Mouse (Mus musculus) heart, embryonic 15.5 days (tissue): ENCODE results near the gene Pcare. TPM values are rescaled to one million over a fixed set of nuclear protein-coding genes. Genes with fewer than 3 reads are reported as not detected.
"Not testable (repeated sequence)": the region's sequence is repeated elsewhere in the genome, so short reads cannot be mapped to it uniquely, and the experiment has no call there.

ENCODE experiments used
- ATAC-seq: fragments of 200-750 bp; cut with Nextera tagmentation; replicated peaks from 2 replicates; pipeline ENCODE4 v1.8.0; 2017; ENCODE audit warnings: low read depth, moderate TSS enrichment; ENCODE audit not compliant: insufficient number of reproducible peaks, insufficient read depth, low FRiP score
- H3K27ac ChIP-seq: fragments of 300-500 bp; sonication (generic); 2 replicates; pipeline ENCODE4 v1.5.1; 2015; ENCODE audit warnings: mild to moderate bottlenecking, inconsistent platforms
- H3K27me3 ChIP-seq: fragments of 300-500 bp; sonication (generic); 2 replicates; pipeline ENCODE4 v1.6.1; 2015; ENCODE audit warnings: inconsistent platforms
- H3K36me3 ChIP-seq: fragments of 300-500 bp; sonication (generic); 2 replicates; pipeline ENCODE4 v1.6.1; 2015; ENCODE audit warnings: mild to moderate bottlenecking, inconsistent platforms
- H3K4me1 ChIP-seq: fragments of 300-500 bp; sonication (generic); replicated peaks from 2 replicates; pipeline ENCODE4 v1.6.1; 2015; ENCODE audit warnings: inconsistent platforms
- H3K4me2 ChIP-seq: fragments of 300-500 bp; sonication (generic); 2 replicates; pipeline ENCODE4 v1.6.1; 2015; ENCODE audit warnings: inconsistent platforms, mild to moderate bottlenecking, moderate library complexity
- H3K4me3 ChIP-seq: fragments of 300-500 bp; sonication (generic); 2 replicates; pipeline ENCODE4 v1.5.1; 2015; ENCODE audit warnings: mild to moderate bottlenecking, inconsistent platforms
- H3K9ac ChIP-seq: fragments of 300-500 bp; sonication (generic); 2 replicates; pipeline ENCODE4 v1.6.1; 2015; ENCODE audit warnings: mild to moderate bottlenecking, inconsistent platforms
- H3K9me3 ChIP-seq: fragments of 300-500 bp; sonication (generic); replicated peaks from 2 replicates; pipeline ENCODE4 v1.6.1; 2016; ENCODE audit warnings: inconsistent platforms
- whole genome bisulfite sequencing: fragments of 180-500 bp; shearing (Covaris S2); methylation state at CpG from one replicate; pipeline ENCODE4 v1.1.7; 2015; ENCODE audit warnings: mixed read lengths; 5-methylcytosine and 5-hydroxymethylcytosine counted together
- polyA plus RNA-seq: library from polyadenylated mRNA; unstranded; fragments of >200 nt; fragmentation: Nextera tagmentation; extraction: Ambion mirVana; gene quantifications from 2 replicates; pipeline ENCODE4 v1.2.1, GENCODE M21; 2015

The Pcare gene
- polyA plus RNA-seq, 1 experiment from 2014 or later, result 0.03 TPM

DNA sequence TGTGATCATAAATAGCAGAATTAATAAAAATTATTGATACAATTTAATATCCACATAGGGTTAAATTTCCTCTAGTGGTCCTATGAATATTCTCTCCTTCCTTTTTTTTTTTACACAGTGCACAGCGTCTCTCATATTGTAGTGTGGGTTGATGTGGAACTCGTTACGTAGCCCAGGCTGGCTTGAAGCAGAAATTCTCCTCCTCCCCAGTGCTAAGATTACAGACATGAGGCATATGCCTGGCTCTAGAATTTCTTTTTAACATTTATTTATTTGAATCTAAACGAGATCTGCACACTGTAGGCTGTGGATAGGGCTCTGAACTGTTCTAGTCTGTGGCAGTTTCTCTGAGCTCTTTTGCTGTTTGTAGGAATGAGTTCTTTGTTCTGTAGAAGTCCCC lies 22.6 kb upstream of the Pcare start:
- no peaks in the 10 kb centered on the region for H3K27me3 ChIP-seq
- WGBS, result 71% methylated on average over 4 of the region's 4 CpGs
- no peak overlapping the region for H3K4me2 ChIP-seq
- H3K27ac ChIP-seq, result no peak overlapping the region
- H3K4me3 ChIP-seq, result no peak overlapping the region
- H3K4me1 ChIP-seq, result no peaks in the 10 kb centered on the region
- no peak overlapping the region for H3K9ac ChIP-seq
- H3K9me3 ChIP-seq, result 0 out of 2 replicates have a peak, but pooled peaks cover 3% of the 10 kb centered on the region
- H3K36me3 ChIP-seq, result no peaks in the 10 kb centered on the region
- ATAC-seq, result no peak

- no peak overlapping the region for H3K4me2 ChIP-seq
- no peak overlapping the region for H3K4me3 ChIP-seq
- 0 out of 2 replicates have a peak, but pooled peaks cover 3% of the 10 kb centered on the region for H3K9me3 ChIP-seq
- no peaks in the 10 kb centered on the region for H3K4me1 ChIP-seq
- no peak overlapping the region for H3K9ac ChIP-seq
- H3K27me3 ChIP-seq, result no peaks in the 10 kb centered on the region
- no peaks in the 10 kb centered on the region for H3K36me3 ChIP-seq
- 66% methylated on average over 4 of the region's 4 CpGs for WGBS
- no peak for ATAC-seq
- H3K27ac ChIP-seq, result no peak overlapping the region
Measured at GRCm38 (mm10) chr17:71774173-71774572, 21.5 kb upstream of the Pcare start.

- no peak for ATAC-seq
- no peaks in the 10 kb centered on the region for H3K36me3 ChIP-seq
- H3K4me1 ChIP-seq, result no peaks in the 10 kb centered on the region
- H3K9ac ChIP-seq, result no peak overlapping the region
- no peak overlapping the region for H3K4me2 ChIP-seq
- H3K4me3 ChIP-seq, result no peak overlapping the region
- no peaks in the 10 kb centered on the region for H3K9me3 ChIP-seq
- no peaks in the 10 kb centered on the region for H3K27me3 ChIP-seq
- WGBS, result 83% methylated on average over 3 of the region's 3 CpGs
- no peak overlapping the region for H3K27ac ChIP-seq
Measured at GRCm38 (mm10) chr17:71770696-71771095, 18.0 kb upstream of the Pcare start.

- ATAC-seq, result no peak
- Histone ChIP-seq H3K4me3 (no peak overlapping the region), H3K9me3 (no peaks in the 10 kb centered on the region), H3K27me3 (no peaks in the 10 kb centered on the region), H3K36me3 (no peaks in the 10 kb centered on the region), H3K27ac (no peak overlapping the region), H3K4me2 (no peak overlapping the region), H3K4me1 (no peaks in the 10 kb centered on the region), H3K9ac (no peak overlapping the region)
- 58% methylated on average over 6 of the region's 6 CpGs for WGBS
Measured at GRCm38 (mm10) chr17:71769564-71769963, 16.9 kb upstream of the Pcare start.

- not testable (repeated sequence) for H3K4me3 ChIP-seq, H3K9me3 ChIP-seq, H3K27ac ChIP-seq, H3K9ac ChIP-seq, H3K4me2 ChIP-seq, H3K4me1 ChIP-seq, ATAC-seq, H3K36me3 ChIP-seq, H3K27me3 ChIP-seq
- 73% methylated on average over 1 of the region's 1 CpGs for WGBS
Measured at GRCm38 (mm10) chr17:71768173-71768572, 15.5 kb upstream of the Pcare start, which contains the start of gene Clip4. Gene Clip4, plus strand, starts transcription at chr17:71768473.

GRCm38 (mm10) chr17:71760536-71760935 lies 7.8 kb upstream of the Pcare start:
- ATAC-seq, result no peak
- 75% methylated on average over 7 of the region's 7 CpGs for whole genome bisulfite sequencing
- no peak overlapping the region for H3K9ac ChIP-seq

GRCm38 (mm10) chr17:71749616-71750168 lies 3.0 kb downstream of the Pcare start:
- 79% methylated on average over 9 of the region's 9 CpGs for WGBS
- no peak overlapping the region for H3K4me3 ChIP-seq
- H3K27me3 ChIP-seq, result no peaks in the 10 kb centered on the region
- peaks cover 2% of the 10 kb centered on the region; the same call in 1 of the 2 replicates for H3K4me1 ChIP-seq
- ATAC-seq, result no peak
- no peak overlapping the region for H3K27ac ChIP-seq
- H3K9me3 ChIP-seq, result no peaks in the 10 kb centered on the region
- no peak overlapping the region for H3K9ac ChIP-seq
- H3K36me3 ChIP-seq, result no peaks in the 10 kb centered on the region
- no peak overlapping the region for H3K4me2 ChIP-seq

More at GRCm38 (mm10) chr17:71760536-71760935, 7.8 kb upstream of the Pcare start:
- Histone ChIP-seq H3K27me3 (no peaks in the 10 kb centered on the region), H3K4me1 (no peaks in the 10 kb centered on the region), H3K9me3 (no peaks in the 10 kb centered on the region), H3K27ac (no peak overlapping the region), H3K4me3 (no peak overlapping the region), H3K36me3 (no peaks in the 10 kb centered on the region), H3K4me2 (no peak overlapping the region)

DNA sequence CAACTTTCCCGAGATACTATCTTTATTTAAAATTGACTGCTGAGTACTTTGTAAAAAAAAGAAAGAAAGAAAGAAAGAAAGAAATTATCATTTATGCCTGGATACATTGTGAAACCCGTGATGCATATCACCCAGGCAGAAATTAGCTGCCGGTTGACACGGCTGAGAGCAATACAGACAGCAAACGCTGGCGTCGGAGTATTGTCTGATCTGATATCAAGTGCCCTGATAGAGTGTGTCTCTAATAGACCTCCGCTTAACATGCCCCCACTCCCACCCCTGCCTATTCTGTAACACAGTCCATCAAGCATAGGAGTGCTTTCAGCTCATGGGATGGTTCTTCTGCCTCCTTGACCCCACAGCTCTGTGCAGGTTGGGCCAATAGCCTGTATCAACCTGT lies 5.1 kb downstream of the Pcare start:
- H3K4me3 ChIP-seq, result no peak overlapping the region

DNA sequence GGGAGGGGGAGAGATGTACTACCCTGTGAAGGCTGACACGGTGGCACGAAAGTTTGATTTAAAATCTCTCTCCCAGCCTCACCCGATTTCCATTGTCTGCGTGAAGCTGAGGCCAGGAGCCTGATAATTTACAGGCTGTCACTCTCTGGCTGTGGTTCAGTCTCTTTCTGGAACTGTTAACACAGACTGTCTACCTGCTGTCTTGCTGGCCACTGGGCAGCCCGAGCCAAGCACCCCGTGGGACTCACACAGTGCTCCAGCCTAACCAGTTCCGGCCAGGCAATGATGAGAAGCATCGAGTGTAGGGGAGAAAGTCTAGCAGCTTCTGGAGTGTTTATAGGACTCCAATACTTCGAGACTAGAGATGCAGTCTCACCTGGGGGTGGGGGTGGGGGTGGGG lies 6.6 kb downstream of the Pcare start:
- ATAC-seq, result no peak
- Histone ChIP-seq H3K4me1 (peaks cover 8% of the 10 kb centered on the region; the same call in 1 of the 2 replicates), H3K27me3 (no peaks in the 10 kb centered on the region), H3K4me3 (no peak overlapping the region), H3K36me3 (no peaks in the 10 kb centered on the region), H3K27ac (no peak overlapping the region), H3K9ac (no peak overlapping the region), H3K9me3 (no peaks in the 10 kb centered on the region), H3K4me2 (no peak overlapping the region)
- 80% methylated on average over 9 of the region's 9 CpGs for WGBS

More for the DNA sequence above, 5.1 kb downstream of the Pcare start:
- H3K4me2 ChIP-seq, result no peak overlapping the region
- no peak overlapping the region for H3K9ac ChIP-seq
- no peaks in the 10 kb centered on the region for H3K9me3 ChIP-seq
- H3K27me3 ChIP-seq, result no peaks in the 10 kb centered on the region
- no peak for ATAC-seq
- 71% methylated on average over 8 of the region's 8 CpGs for WGBS
- H3K4me1 ChIP-seq, result peaks cover 8% of the 10 kb centered on the region; the same call in 1 of the 2 replicates
- H3K36me3 ChIP-seq, result no peaks in the 10 kb centered on the region
- H3K27ac ChIP-seq, result no peak overlapping the region

DNA sequence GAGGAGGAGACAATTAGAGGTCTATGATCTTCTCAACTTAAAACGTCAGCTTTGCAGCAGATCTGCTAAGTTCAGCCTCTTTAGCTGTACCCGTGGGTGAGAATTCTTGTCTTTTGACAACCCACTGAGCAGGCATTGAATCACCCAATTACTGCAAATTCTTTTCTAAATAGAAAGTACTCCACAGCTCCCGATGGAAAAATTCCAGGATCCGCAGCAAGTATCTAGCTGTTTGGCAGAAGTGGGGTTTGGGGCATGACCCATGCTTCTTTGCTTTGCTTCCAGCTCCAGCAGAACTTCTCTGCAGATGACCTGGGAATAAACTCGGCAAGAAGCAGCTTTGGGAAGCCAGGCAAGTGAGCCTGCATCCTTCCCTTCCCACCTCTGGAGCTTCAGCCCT lies 9.8 kb downstream of the Pcare start:
- no peak for ATAC-seq
- Histone ChIP-seq H3K4me1 (peaks cover 6% of the 10 kb centered on the region; the same call in 1 of the 2 replicates), H3K27me3 (no peaks in the 10 kb centered on the region), H3K36me3 (no peaks in the 10 kb centered on the region), H3K9ac (no peak overlapping the region), H3K4me2 (no peak overlapping the region), H3K9me3 (no peaks in the 10 kb centered on the region), H3K27ac (no peak overlapping the region), H3K4me3 (no peak overlapping the region)
- 31% methylated on average over 5 of the region's 5 CpGs for WGBS

DNA sequence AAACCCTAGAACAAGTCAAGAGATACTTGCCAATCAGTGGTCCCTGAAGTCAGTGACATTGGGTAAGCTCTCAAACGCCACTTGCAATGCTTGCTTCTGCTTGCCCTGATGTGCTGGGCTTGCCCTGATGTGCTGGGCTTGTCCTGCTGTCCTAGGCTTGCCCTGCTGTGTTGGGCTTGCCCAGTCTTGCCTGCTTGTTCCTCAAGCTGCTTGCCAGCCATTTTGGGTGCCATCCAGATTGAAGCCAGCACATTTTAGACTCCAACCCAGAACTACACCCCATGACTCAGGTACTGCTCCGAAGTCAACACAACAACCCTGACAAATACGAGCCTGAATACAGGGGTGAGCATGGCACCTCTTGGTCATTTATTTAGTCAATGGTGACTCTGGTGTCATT lies 10.5 kb downstream of the Pcare start:
- Histone ChIP-seq H3K27ac (no peak overlapping the region), H3K4me2 (no peak overlapping the region), H3K4me3 (no peak overlapping the region), H3K27me3 (no peaks in the 10 kb centered on the region), H3K9ac (no peak overlapping the region), H3K36me3 (no peaks in the 10 kb centered on the region), H3K4me1 (peaks cover 6% of the 10 kb centered on the region; the same call in 1 of the 2 replicates), H3K9me3 (no peaks in the 10 kb centered on the region)
- ATAC-seq, result no peak
- 79% methylated on average over 3 of the region's 3 CpGs for WGBS

- Histone ChIP-seq H3K27ac (no peak overlapping the region), H3K9me3 (no peaks in the 10 kb centered on the region), H3K4me1 (peaks cover 8% of the 10 kb centered on the region), H3K4me3 (no peak overlapping the region), H3K27me3 (no peaks in the 10 kb centered on the region), H3K36me3 (no peaks in the 10 kb centered on the region), H3K4me2 (no peak overlapping the region), H3K9ac (no peak overlapping the region)
- 51% methylated on average over 3 of the region's 3 CpGs for WGBS
- no peak for ATAC-seq
Measured at GRCm38 (mm10) chr17:71736442-71736841, 16.3 kb downstream of the Pcare start.
